Mouse (Mus musculus) neural tube, postnatal 0 days (tissue): ENCODE measurements around the gene Aldh1a1. TPM values are rescaled to one million over a fixed set of nuclear protein-coding genes. Genes with fewer than 3 reads are reported as not detected.

Experiments used
- polyA plus RNA-seq: library from polyadenylated mRNA; unstranded; fragments of >200 nt; fragmentation: Nextera tagmentation; extraction: Ambion mirVana; gene quantifications from 2 replicates; pipeline ENCODE4 v1.2.1, GENCODE M21; 2015

Aldh1a1 gene
- polyA plus RNA-seq, result 11.8 and 17.5 TPM in 2 replicates

DNA sequence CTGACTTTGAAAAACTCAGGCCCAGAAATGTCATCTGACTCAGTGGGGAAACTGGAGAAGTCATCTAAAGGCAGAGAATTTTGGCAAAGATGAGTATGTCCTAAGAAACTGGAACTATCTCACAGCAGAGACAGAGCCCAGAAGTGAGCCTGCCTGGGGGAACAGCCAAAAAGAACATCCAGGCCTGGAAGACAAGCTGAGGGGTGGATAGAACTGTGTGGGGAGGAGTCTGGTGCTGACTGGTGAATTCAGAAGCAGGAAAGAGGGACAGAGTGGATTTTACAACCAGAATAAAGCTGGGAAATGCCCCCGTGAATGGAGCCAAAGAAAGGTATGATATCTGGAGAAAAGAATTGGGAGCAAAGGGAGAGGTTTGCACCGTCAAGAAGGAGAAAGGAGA, at the start of gene Aldh1a1:
Gene Aldh1a1, plus strand, starts transcription at position 225 of the 400 bp plus-strand sequence.

Other genes with a start within 250 kb of the Aldh1a1 start
- 15.0 and 23.7 TPM in 2 replicates for gene Anxa1, start 101.8 kb upstream of the Aldh1a1 start, polyA plus RNA-seq
- gene Aldh1a7, start 234.8 kb downstream of the Aldh1a1 start, polyA plus RNA-seq, result 3.7 and 4.8 TPM in 2 replicates